Mouse (Mus musculus) E14TG2a.4 (cell line): ENCODE data around the gene Eef1b2.
"Not testable (repeated sequence)": the region's sequence is repeated elsewhere in the genome, so short reads cannot be mapped to it uniquely, and the experiment has no call there.

Source experiments
- H3K27me3 ChIP-seq: 2 replicates; pipeline ENCODE4 v1.6.1; 2014; ENCODE audit warnings: low read length, control low read depth; ENCODE audit not compliant: insufficient read depth
- H3K36me3 ChIP-seq: 2 replicates; pipeline ENCODE4 v1.6.1; 2014; ENCODE audit warnings: low read length, control low read depth; ENCODE audit not compliant: insufficient read depth
- H3K4me1 ChIP-seq: replicated peaks from 2 replicates; pipeline ENCODE4 v1.6.1; 2014; ENCODE audit warnings: low read depth, low read length, control low read depth
- H3K4me3 ChIP-seq: replicated peaks from 2 replicates; pipeline ENCODE4 v1.5.1; 2014; ENCODE audit warnings: mild to moderate bottlenecking, low read length
- H3K9me3 ChIP-seq: 2 replicates; pipeline ENCODE4 v1.6.1; 2014; ENCODE audit warnings: low read length, control low read depth
- CTCF ChIP-seq: conservative IDR thresholded peaks from 2 replicates; pipeline ENCODE4 v1.5.1; 2014; ENCODE audit warnings: low read length
- NANOG ChIP-seq: IDR thresholded peaks from 2 replicates; pipeline ENCODE4 v1.6.1; 2014; ENCODE audit warnings: borderline replicate concordance, low read length, mixed read lengths
- POU5F1 ChIP-seq: IDR thresholded peaks from 2 replicates; pipeline ENCODE4 v1.6.1; 2014; ENCODE audit warnings: low read length, borderline replicate concordance

Gene Eef1b2

DNA sequence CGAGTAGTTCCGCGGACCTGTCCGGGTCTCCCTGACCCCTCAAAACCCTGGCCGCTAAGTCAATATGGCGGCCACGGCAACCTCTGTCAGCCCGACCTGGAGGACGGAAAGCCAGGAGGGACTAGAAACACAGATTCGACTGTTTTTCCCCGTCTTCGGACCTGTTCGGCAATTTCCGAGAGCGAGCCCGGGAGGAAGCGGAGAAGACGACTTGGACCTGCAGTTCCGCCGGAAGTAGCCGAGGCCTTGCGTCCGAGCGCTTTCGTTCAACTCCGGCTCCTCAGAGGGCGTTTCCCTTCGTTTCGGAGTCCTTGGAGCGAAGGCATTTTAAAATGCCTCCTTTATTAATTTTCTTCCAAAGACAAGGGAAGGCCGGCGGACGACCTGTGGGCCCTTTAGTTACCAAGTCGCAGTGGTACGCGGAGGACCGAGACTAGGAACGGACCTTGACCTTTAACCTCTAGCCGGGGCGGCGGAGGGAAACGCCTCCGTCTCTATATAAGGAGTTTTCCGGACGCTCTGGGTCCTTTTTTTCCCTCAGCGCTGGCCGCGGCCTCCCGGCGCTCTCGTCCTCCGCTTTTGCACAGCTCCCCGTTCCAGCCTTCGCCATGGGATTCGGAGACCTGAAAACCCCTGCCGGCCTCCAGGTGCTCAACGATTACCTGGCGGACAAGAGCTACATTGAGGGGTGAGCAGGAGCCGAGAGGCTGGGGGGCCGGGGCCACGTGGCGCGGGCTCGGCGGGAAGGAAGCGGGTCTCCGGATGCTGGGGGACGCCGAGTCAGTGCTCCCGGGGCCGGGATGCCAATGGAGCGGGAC is at the start of gene Eef1b2, which contains the start of gene Ndufs1:
Gene Eef1b2 (plus strand): TSS at position 222 of the 818 bp plus-strand sequence.
Gene Ndufs1 (minus strand): TSS at position 230 of the 818 bp plus-strand sequence.
- Histone ChIP-seq H3K36me3 (peaks cover 58% of the 10 kb centered on the region), H3K9me3 (no peaks in the 10 kb centered on the region), H3K4me1 (peaks cover 45% of the 10 kb centered on the region), H3K4me3 (peak within 1 kb of the TSS; percentile 100), H3K27me3 (no peaks in the 10 kb centered on the region)
- no peak for TF ChIP-seq CTCF

DNA sequence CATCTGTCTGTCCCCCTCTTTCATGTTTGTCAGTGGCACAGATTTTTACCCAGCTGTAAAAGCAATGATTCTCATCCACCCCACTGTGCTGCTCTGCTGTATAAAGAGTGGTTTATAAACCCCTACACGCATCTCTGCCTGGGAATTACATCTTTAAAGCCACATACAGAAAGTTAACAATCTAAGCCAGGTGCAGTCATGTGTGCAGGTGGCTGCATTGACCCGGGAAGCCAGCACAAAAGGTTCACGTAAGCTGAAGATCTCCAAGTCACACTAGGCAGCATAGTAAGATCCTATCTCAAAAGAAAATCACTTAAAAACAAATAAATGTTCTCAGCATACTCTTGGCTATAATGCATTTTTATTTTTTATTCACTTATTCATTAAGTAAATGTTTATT is 47.4 kb upstream of the Eef1b2 start:
- no peaks in the 10 kb centered on the region for H3K27me3 ChIP-seq
- H3K36me3 ChIP-seq = peaks cover 18% of the 10 kb centered on the region
- TF ChIP-seq NANOG = no peak
- no peak for TF ChIP-seq CTCF
- TF ChIP-seq POU5F1 = no peak
- H3K4me3 ChIP-seq = no peak overlapping the region
- no peaks in the 10 kb centered on the region for H3K9me3 ChIP-seq
- peaks cover 75% of the 10 kb centered on the region for H3K4me1 ChIP-seq

DNA sequence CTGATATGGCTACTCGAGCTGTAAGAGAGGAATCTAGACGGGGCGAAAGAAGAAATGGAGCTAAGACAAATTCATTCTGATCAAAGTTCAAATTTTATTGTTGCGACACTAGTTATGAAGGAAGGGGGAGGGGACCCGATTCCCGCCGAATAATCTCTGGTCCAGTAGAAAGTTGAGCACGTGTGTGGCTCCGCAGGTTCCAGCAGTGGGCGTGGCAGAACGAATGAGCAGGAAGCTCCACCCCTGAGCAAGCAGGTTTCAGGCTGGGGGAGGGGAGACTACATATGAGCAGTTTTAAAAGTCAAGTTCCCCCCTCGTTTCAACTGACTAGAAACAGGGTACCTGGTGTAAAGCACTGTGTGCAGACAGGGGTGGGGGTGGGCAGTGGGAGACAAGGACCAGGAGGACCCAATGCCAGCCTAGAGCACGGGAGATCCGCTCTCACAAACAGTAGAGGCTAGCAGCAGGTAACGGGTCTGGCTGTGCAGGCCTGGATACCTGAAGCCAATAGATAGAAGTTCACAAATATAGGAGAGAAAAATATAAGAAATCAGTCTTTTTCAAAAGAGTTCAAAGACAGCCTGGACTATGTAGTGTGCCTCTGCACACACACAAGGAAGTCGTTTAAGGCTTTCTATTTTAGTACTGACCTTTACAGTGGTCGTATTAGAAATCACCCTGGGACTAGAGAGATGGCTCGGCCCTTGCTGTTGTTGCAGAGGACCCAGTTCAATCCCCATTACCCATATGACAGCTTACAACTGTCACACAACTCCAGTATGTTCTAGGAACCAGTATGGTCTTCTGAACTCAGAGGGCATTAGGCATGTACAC is 46.6 kb upstream of the Eef1b2 start:
- H3K4me1 ChIP-seq = peaks cover 80% of the 10 kb centered on the region
- peak overlapping the region; percentile 35; the same call in 1 of the 2 replicates for H3K4me3 ChIP-seq
- TF ChIP-seq POU5F1 (no peak), NANOG (no peak)
- no peaks in the 10 kb centered on the region for H3K27me3 ChIP-seq
- no peaks in the 10 kb centered on the region for H3K9me3 ChIP-seq
- H3K36me3 ChIP-seq = peaks cover 14% of the 10 kb centered on the region

DNA sequence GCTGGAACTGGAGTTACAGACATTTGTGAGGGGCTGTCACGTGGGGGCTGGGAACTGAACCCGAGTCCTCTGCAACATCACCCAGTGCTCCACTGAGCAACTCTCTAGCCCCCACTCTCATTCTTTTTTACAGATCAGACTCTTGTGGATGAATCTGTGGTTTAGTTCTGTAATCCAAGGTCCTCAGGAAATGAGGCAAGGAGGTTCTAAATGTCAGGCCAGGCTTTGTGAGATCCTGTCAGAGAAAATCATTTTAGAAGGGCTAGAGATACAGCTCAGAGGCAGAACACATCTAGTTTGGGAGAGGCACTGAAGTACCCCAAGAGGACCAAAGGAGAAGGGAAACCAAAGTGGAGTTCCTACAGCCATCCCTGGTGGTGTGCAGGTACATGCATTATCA is 45.7 kb upstream of the Eef1b2 start:
- Histone ChIP-seq H3K27me3 (no peaks in the 10 kb centered on the region), H3K4me1 (peaks cover 81% of the 10 kb centered on the region), H3K9me3 (no peaks in the 10 kb centered on the region), H3K36me3 (peaks cover 6% of the 10 kb centered on the region), H3K4me3 (0 out of 2 replicates have a peak overlapping the region, but pooled peaks have one; percentile 35)
- TF ChIP-seq POU5F1 (no peak), CTCF (no peak), NANOG (no peak)

DNA sequence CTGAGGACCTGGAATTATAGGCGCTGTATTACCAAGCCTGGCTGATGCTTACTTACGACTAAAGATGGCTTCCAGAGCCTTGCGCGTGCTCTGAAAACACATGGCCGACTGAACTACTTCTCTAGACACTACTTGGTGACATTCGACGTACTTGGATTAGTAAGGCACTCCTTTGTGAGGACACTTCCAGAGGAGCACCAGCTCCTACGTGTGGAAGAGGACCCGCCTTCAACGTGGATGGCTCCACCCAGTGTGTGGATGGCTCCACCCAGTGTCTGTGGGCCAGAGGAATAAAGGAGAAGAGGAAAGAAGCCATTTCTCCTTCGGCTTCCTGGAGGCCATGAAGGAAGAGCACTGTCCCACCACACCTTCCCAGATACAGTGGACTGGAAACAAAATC is 44.9 kb upstream of the Eef1b2 start:
- no peaks in the 10 kb centered on the region for H3K36me3 ChIP-seq
- no peaks in the 10 kb centered on the region for H3K9me3 ChIP-seq
- H3K4me1 ChIP-seq = peaks cover 85% of the 10 kb centered on the region
- H3K4me3 ChIP-seq = no peak overlapping the region
- no peaks in the 10 kb centered on the region for H3K27me3 ChIP-seq
- TF ChIP-seq CTCF = no peak
- TF ChIP-seq POU5F1 = no peak
- TF ChIP-seq NANOG = no peak

DNA sequence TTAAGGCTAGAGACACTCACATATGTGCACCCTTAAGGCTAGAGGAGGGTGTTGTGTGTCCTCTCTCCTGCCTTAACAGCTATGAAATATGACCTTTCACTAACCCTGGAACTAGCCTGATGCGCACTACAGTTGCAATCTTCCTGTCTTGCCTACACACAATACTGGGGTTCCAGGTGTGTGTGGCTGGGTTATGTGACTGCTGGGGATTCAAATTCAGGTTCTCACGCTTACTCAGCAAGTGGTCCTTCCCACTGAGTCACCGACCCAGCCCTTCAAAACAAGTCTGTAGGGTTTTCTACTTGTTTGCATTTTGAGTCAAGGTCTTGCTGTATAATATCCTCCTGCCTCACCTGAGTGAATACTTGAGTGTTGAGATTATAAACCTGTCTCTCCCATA is 42.1 kb upstream of the Eef1b2 start:
- TF ChIP-seq CTCF (no peak), POU5F1 (no peak), NANOG (no peak)
- Histone ChIP-seq H3K27me3 (no peaks in the 10 kb centered on the region), H3K4me1 (peaks cover 93% of the 10 kb centered on the region), H3K4me3 (no peak overlapping the region), H3K36me3 (no peaks in the 10 kb centered on the region), H3K9me3 (no peaks in the 10 kb centered on the region)

DNA sequence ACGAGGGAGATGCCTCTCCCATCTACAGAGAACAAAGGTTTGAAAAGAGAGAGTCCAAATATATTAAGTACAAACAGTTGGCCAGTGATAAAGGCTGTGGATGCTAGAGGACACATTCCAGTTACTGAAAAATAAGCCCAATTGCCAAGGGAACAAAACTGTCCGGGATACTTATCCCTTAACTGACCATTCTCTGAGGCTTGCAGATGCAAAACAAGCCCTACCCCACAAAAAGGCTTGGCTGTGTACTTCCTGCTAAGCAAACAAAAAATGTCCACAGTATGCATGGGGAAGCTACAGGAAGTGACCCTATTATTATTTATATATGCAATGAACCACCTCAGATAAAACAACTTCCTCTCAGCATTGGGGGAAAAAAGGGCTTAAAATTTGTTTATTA is 38.7 kb upstream of the Eef1b2 start:
- Histone ChIP-seq H3K4me1 (peaks cover 91% of the 10 kb centered on the region), H3K36me3 (peaks cover 20% of the 10 kb centered on the region), H3K4me3 (0 out of 2 replicates have a peak overlapping the region, but pooled peaks have one; percentile 72), H3K27me3 (no peaks in the 10 kb centered on the region), H3K9me3 (no peaks in the 10 kb centered on the region)
- TF ChIP-seq CTCF = no peak
- TF ChIP-seq NANOG = peak; percentile 21; the same call in 1 of the 2 replicates

DNA sequence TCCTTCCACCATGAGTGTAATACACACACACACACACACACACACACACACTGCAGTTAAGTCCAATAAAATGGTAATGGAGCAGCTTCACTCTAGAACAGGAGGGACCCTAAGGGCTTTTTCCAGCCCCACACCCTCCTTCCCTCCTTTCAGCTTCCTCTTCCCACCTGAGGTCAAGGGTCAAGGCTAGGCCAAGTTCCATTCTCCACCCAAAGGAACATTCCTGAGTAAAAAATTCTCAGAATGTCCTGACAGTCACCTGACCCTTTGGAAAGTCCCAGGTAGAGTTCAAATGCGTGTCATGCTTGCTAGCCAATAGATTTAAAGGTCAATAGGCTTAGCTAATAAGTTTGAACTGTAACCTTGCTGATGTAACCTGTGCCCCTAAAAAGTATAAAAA is 38.0 kb upstream of the Eef1b2 start:
- not testable (repeated sequence) for H3K9me3 ChIP-seq, H3K27me3 ChIP-seq
- peak overlapping the region; percentile 72 for H3K4me3 ChIP-seq
- peaks cover 88% of the 10 kb centered on the region for H3K4me1 ChIP-seq
- H3K36me3 ChIP-seq = peaks cover 26% of the 10 kb centered on the region
